Mouse (Mus musculus) midbrain, postnatal 0 days (tissue): ENCODE data around the gene Cabp2. TPM values are rescaled to one million over a fixed set of nuclear protein-coding genes. Genes with fewer than 3 reads are reported as not detected.
A peak's percentile ranks its signal among the peaks of the same experiment; 100 is the strongest.
"Not testable (repeated sequence)": the region's sequence is repeated elsewhere in the genome, so short reads cannot be mapped to it uniquely, and the experiment has no call there.

Experiments used
- ATAC-seq: fragments of 200-750 bp; cut with Nextera tagmentation; 2 replicates; pipeline ENCODE4 v1.8.0; 2017; ENCODE audit warnings: moderate number of reproducible peaks, mild to moderate bottlenecking, moderate TSS enrichment, moderate library complexity; ENCODE audit not compliant: low FRiP score
- DNase-seq: peaks from one replicate; pipeline ENCODE4 v3.0.0-alpha.2; 2015; ENCODE audit warnings: low spot score
- H3K27ac ChIP-seq: fragments of 300-500 bp; sonication (generic); 2 replicates; pipeline ENCODE4 v1.5.1; 2014; ENCODE audit warnings: low read depth, mild to moderate bottlenecking, low read length, mixed read lengths
- H3K27me3 ChIP-seq: fragments of 300-500 bp; sonication (generic); 2 replicates; pipeline ENCODE4 v1.6.1; 2014; ENCODE audit warnings: low read length, control low read depth, mixed read lengths; ENCODE audit not compliant: insufficient read depth
- H3K36me3 ChIP-seq: fragments of 300-500 bp; sonication (generic); 2 replicates; pipeline ENCODE4 v1.6.1; 2014; ENCODE audit warnings: low read length, control low read depth, mixed read lengths; ENCODE audit not compliant: insufficient read depth
- H3K4me1 ChIP-seq: fragments of 300-500 bp; sonication (generic); 2 replicates; pipeline ENCODE4 v1.6.1; 2014; ENCODE audit warnings: mild to moderate bottlenecking, control low read depth, antibody characterized with exemption, low read length, mixed read lengths; ENCODE audit not compliant: insufficient read depth
- H3K4me2 ChIP-seq: fragments of 300-500 bp; sonication (generic); 2 replicates; pipeline ENCODE4 v1.6.1; 2014; ENCODE audit warnings: low read depth, mild to moderate bottlenecking, low read length, mixed read lengths; ENCODE audit not compliant: poor library complexity, severe bottlenecking
- H3K4me3 ChIP-seq: fragments of 300-500 bp; sonication (generic); 2 replicates; pipeline ENCODE4 v1.5.1; 2014; ENCODE audit warnings: low read depth, mild to moderate bottlenecking, low read length, moderate library complexity
- H3K9ac ChIP-seq: fragments of 300-500 bp; sonication (generic); replicated peaks from 2 replicates; pipeline ENCODE4 v1.6.1; 2014; ENCODE audit warnings: mild to moderate bottlenecking, low read length, moderate library complexity, mixed read lengths; ENCODE audit not compliant: poor library complexity, severe bottlenecking
- H3K9me3 ChIP-seq: fragments of 300-500 bp; sonication (generic); 2 replicates; pipeline ENCODE4 v1.6.1; 2016; ENCODE audit warnings: low read length, control low read depth
- CTCF ChIP-seq: IDR thresholded peaks from 2 replicates; pipeline ENCODE4 v1.5.1; 2016; ENCODE audit warnings: antibody characterized with exemption, mild to moderate bottlenecking
- WGBS: fragments of 180-500 bp; shearing (Covaris S2); extraction: QIAGEN DNeasy Blood & Tissue Kit; methylation state at CpG from one replicate; pipeline ENCODE4 v1.1.7; 2014; 5-methylcytosine and 5-hydroxymethylcytosine counted together
- polyA plus RNA-seq: library from polyadenylated mRNA; unstranded; fragments of >200 nt; fragmentation: Nextera tagmentation; extraction: Ambion mirVana; gene quantifications from 2 replicates; pipeline ENCODE4 v1.2.1, GENCODE M21; 2015
- total RNA-seq: library from RNA; depleted of rRNA; stranded (reverse); fragments of >200 nt; gene quantifications from 2 replicates; pipeline ENCODE4 v1.2.3, GENCODE M21; 2014; rRNA removed

Cabp2 gene
- total and polyA plus RNA-seq, 2 experiments from 2014 or later, result not detected

GRCm38 (mm10) chr19:4135963-4136345, 54.6 kb downstream of the Cabp2 start:
- H3K36me3 ChIP-seq, result peaks cover 19% of the 10 kb centered on the region
- not testable (repeated sequence) for H3K4me1 ChIP-seq, H3K4me2 ChIP-seq, H3K27ac ChIP-seq, H3K27me3 ChIP-seq, H3K4me3 ChIP-seq, DNase-seq, H3K9ac ChIP-seq, H3K9me3 ChIP-seq, ATAC-seq
- 22% methylated on average over 8 of the region's 8 CpGs for WGBS
- TF ChIP-seq CTCF, result peak; percentile 46

GRCm38 (mm10) chr19:4136463-4136862, 55.1 kb downstream of the Cabp2 start:
- H3K27ac ChIP-seq, result no peak overlapping the region
- ATAC-seq (no peak), DNase-seq (no peak)
- no peak overlapping the region for H3K9ac ChIP-seq
- H3K4me1 ChIP-seq, result no peaks in the 10 kb centered on the region
- H3K9me3 ChIP-seq, result no peaks in the 10 kb centered on the region
- peaks cover 17% of the 10 kb centered on the region for H3K36me3 ChIP-seq
- H3K27me3 ChIP-seq, result no peaks in the 10 kb centered on the region
- whole genome bisulfite sequencing, result 77% methylated on average over 5 of the region's 5 CpGs
- TF ChIP-seq CTCF, result no peak
- no peak overlapping the region for H3K4me3 ChIP-seq
- no peak overlapping the region for H3K4me2 ChIP-seq

Other genes starting within 250 kb of the Cabp2 start
Only the 30 nearest of the 34 such genes appear.
- gene Tcirg1, start 174.4 kb upstream of the Cabp2 start, total RNA-seq, result 26.0 and 37.5 TPM in 2 replicates
- gene Tcirg1, start 174.4 kb upstream of the Cabp2 start, polyA plus RNA-seq, result 13.2 and 14.1 TPM in 2 replicates
- 165 and 197 TPM in 2 replicates for gene Ndufs8, start 168.8 kb upstream of the Cabp2 start, total RNA-seq
- 292 and 333 TPM in 2 replicates for gene Ndufs8, start 168.8 kb upstream of the Cabp2 start, polyA plus RNA-seq
- gene Aldh3b1, start 151.8 kb upstream of the Cabp2 start, total RNA-seq, result 1.3 and 3.7 TPM in 2 replicates
- 2.1 and 2.8 TPM in 2 replicates for gene Aldh3b1, start 151.8 kb upstream of the Cabp2 start, polyA plus RNA-seq
- gene Unc93b1, start 146.4 kb upstream of the Cabp2 start, total RNA-seq, result 13.0 and 23.2 TPM in 2 replicates
- 11.2 and 12.4 TPM in 2 replicates for gene Unc93b1, start 146.4 kb upstream of the Cabp2 start, polyA plus RNA-seq
- not detected in 2 replicates for gene Aldh3b3, start 122.9 kb upstream of the Cabp2 start, total RNA-seq
- gene Aldh3b3, start 122.9 kb upstream of the Cabp2 start, polyA plus RNA-seq, result not detected in 2 replicates
- 2.4 and 2.8 TPM in 2 replicates for gene Aldh3b2, start 109.2 kb upstream of the Cabp2 start, total RNA-seq
- gene Aldh3b2, start 109.2 kb upstream of the Cabp2 start, polyA plus RNA-seq, result 2.6 TPM in 2 replicates
- 2.5 and 3.0 TPM in 2 replicates for gene Acy3, start 95.0 kb upstream of the Cabp2 start, total RNA-seq
- gene Acy3, start 95.0 kb upstream of the Cabp2 start, polyA plus RNA-seq, result 2.6 and 3.5 TPM in 2 replicates
- not detected in 2 replicates for gene Tbx10, start 88.8 kb upstream of the Cabp2 start, total RNA-seq
- gene Tbx10, start 88.8 kb upstream of the Cabp2 start, polyA plus RNA-seq, result not detected in 2 replicates
- gene Nudt8, start 81.0 kb upstream of the Cabp2 start, total RNA-seq, result 18.5 and 22.1 TPM in 2 replicates
- 26.2 and 33.2 TPM in 2 replicates for gene Nudt8, start 81.0 kb upstream of the Cabp2 start, polyA plus RNA-seq
- 3.5 and 4.0 TPM in 2 replicates for gene Gm49405, start 81.0 kb upstream of the Cabp2 start, total RNA-seq
- gene Gm49405, start 81.0 kb upstream of the Cabp2 start, polyA plus RNA-seq, result 2.7 and 3.0 TPM in 2 replicates
- gene Doc2g, start 78.3 kb upstream of the Cabp2 start, total RNA-seq, result 8.8 and 13.4 TPM in 2 replicates
- 5.4 and 5.5 TPM in 2 replicates for gene Doc2g, start 78.3 kb upstream of the Cabp2 start, polyA plus RNA-seq
- gene Ndufv1, start 68.8 kb upstream of the Cabp2 start, total RNA-seq, result 137 and 237 TPM in 2 replicates
- gene Ndufv1, start 68.8 kb upstream of the Cabp2 start, polyA plus RNA-seq, result 271 and 281 TPM in 2 replicates
- 268 and 350 TPM in 2 replicates for gene Gstp1, start 43.6 kb upstream of the Cabp2 start, total RNA-seq
- 665 and 685 TPM in 2 replicates for gene Gstp1, start 43.6 kb upstream of the Cabp2 start, polyA plus RNA-seq
- 3.6 TPM in 1 of 2 replicates, not detected in the other for gene Gstp2, start 35.6 kb upstream of the Cabp2 start, total RNA-seq
- 2.4 and 4.1 TPM in 2 replicates for gene Gstp2, start 35.6 kb upstream of the Cabp2 start, polyA plus RNA-seq
- gene Gstp3, start 22.0 kb upstream of the Cabp2 start, total RNA-seq, result not detected in 2 replicates
- not detected in 2 replicates for gene Gstp3, start 22.0 kb upstream of the Cabp2 start, polyA plus RNA-seq
- 37.4 and 45.6 TPM in 2 replicates for gene Cdk2ap2, start 15.6 kb downstream of the Cabp2 start, total RNA-seq
- gene Cdk2ap2, start 15.6 kb downstream of the Cabp2 start, polyA plus RNA-seq, result 60.5 and 64.2 TPM in 2 replicates
- 162 and 187 TPM in 2 replicates for gene Pitpnm1, start 18.4 kb downstream of the Cabp2 start, total RNA-seq
- gene Pitpnm1, start 18.4 kb downstream of the Cabp2 start, polyA plus RNA-seq, result 127 and 134 TPM in 2 replicates
- 29.8 and 49.9 TPM in 2 replicates for gene Aip, start 44.3 kb downstream of the Cabp2 start, total RNA-seq
- 87.7 and 97.6 TPM in 2 replicates for gene Aip, start 44.3 kb downstream of the Cabp2 start, polyA plus RNA-seq
- gene Gpr152, start 58.2 kb downstream of the Cabp2 start, total RNA-seq, result 0.16 TPM in 1 of 2 replicates, not detected in the other
- gene Gpr152, start 58.2 kb downstream of the Cabp2 start, polyA plus RNA-seq, result not detected in 2 replicates
- gene Cabp4, start 62.5 kb downstream of the Cabp2 start, total RNA-seq, result not detected in 2 replicates
- gene Cabp4, start 62.5 kb downstream of the Cabp2 start, polyA plus RNA-seq, result 0.20 and 0.36 TPM in 2 replicates
- gene Coro1b, start 67.0 kb downstream of the Cabp2 start, total RNA-seq, result 96.1 and 116 TPM in 2 replicates
- gene Coro1b, start 67.0 kb downstream of the Cabp2 start, polyA plus RNA-seq, result 95.2 and 104 TPM in 2 replicates
- gene Ptprcap, start 72.0 kb downstream of the Cabp2 start, total RNA-seq, result 0.38 TPM in 1 of 2 replicates, not detected in the other
- 0.28 TPM in 1 of 2 replicates, not detected in the other for gene Ptprcap, start 72.0 kb downstream of the Cabp2 start, polyA plus RNA-seq
- gene Rps6kb2, start 81.8 kb downstream of the Cabp2 start, total RNA-seq, result 23.5 and 25.2 TPM in 2 replicates
- 58.2 and 62.8 TPM in 2 replicates for gene Rps6kb2, start 81.8 kb downstream of the Cabp2 start, polyA plus RNA-seq
- gene Carns1, start 93.9 kb downstream of the Cabp2 start, total RNA-seq, result 4.4 and 6.6 TPM in 2 replicates
- gene Carns1, start 93.9 kb downstream of the Cabp2 start, polyA plus RNA-seq, result 6.7 and 6.9 TPM in 2 replicates
- 0.49 and 1.9 TPM in 2 replicates for gene Tbc1d10c, start 109.7 kb downstream of the Cabp2 start, total RNA-seq
- gene Tbc1d10c, start 109.7 kb downstream of the Cabp2 start, polyA plus RNA-seq, result 1.2 and 1.6 TPM in 2 replicates
- 535 and 592 TPM in 2 replicates for gene Ppp1ca, start 110.5 kb downstream of the Cabp2 start, total RNA-seq
- gene Ppp1ca, start 110.5 kb downstream of the Cabp2 start, polyA plus RNA-seq, result 510 and 531 TPM in 2 replicates
- gene Rad9a, start 120.1 kb downstream of the Cabp2 start, total RNA-seq, result 18.0 and 22.8 TPM in 2 replicates
- 14.7 and 17.0 TPM in 2 replicates for gene Rad9a, start 120.1 kb downstream of the Cabp2 start, polyA plus RNA-seq
- gene Clcf1, start 132.7 kb downstream of the Cabp2 start, total RNA-seq, result 0.99 and 1.2 TPM in 2 replicates
- gene Clcf1, start 132.7 kb downstream of the Cabp2 start, polyA plus RNA-seq, result 0.28 and 0.44 TPM in 2 replicates
- gene AC109138.7, start 132.8 kb downstream of the Cabp2 start, total RNA-seq, result not detected in 2 replicates
- gene AC109138.7, start 132.8 kb downstream of the Cabp2 start, polyA plus RNA-seq, result not detected in 2 replicates
- gene Pold4, start 150.3 kb downstream of the Cabp2 start, total RNA-seq, result 20.9 and 37.7 TPM in 2 replicates
- gene Pold4, start 150.3 kb downstream of the Cabp2 start, polyA plus RNA-seq, result 20.8 and 26.8 TPM in 2 replicates